Mouse (Mus musculus): Measurements from ENCODE around the gene Prom2. TPM values are rescaled to one million over a fixed set of nuclear protein-coding genes. Genes with fewer than 3 reads are reported as not detected.

Prom2 gene
- total RNA-seq (2021), result not detected
- long read RNA-seq, experiment 1, result 0 reads
- long read RNA-seq, experiment 2, result 0 reads

DNA sequence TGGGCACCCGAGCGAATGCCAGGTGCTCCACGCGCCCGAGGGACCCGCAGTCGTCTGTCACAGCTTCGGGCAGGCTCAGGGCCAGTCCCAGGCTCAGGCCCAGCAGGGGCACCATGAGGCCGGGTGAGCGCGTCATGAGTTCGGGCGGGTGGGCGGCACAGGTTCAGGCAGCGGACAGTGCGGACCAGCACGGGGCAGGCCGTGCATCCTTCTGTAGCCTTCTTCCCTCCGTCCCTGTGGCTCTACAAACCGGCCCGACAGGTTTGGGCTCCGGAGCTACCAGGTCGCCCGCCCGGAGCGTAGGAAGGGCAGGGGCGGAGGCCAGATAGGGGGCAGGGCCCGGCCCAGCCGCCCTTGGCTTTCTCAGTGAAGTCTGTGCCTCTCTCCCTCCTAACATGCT, at the start of gene Prom2:
TSS of gene Prom2 (minus strand) at position 283 of the 400 bp plus-strand sequence.
- no peak within 1 kb of the TSS for H3K4me3 ChIP-seq
- H3K27ac ChIP-seq, result no peak within 1 kb of the TSS
- no peak for DNase-seq
- TF ChIP-seq CTCF (IDR thresholded peaks at IDR 0.05), result no peak
- intact Hi-C loops (cut with DNase I), result no loop called here

GRCm38 (mm10) chr2:127590840-127591239, 49.6 kb upstream of the Prom2 start:
- peak; percentile 39 for TF ChIP-seq CTCF (IDR thresholded peaks at IDR 0.05)
- H3K4me3 ChIP-seq, result peak overlapping the region; percentile 54
- no peak for DNase-seq
- peak overlapping the region; percentile 16 for H3K27ac ChIP-seq
- intact Hi-C loops (cut with DNase I), result no loop called here

GRCm38 (mm10) chr2:127590204-127590603, 48.9 kb upstream of the Prom2 start:
- no peak for DNase-seq
- no peak for TF ChIP-seq CTCF (IDR thresholded peaks at IDR 0.05)
- intact Hi-C loops (cut with DNase I), result no loop called here
- Histone ChIP-seq H3K27ac (peak overlapping the region; percentile 16), H3K4me3 (peak overlapping the region; percentile 54)

DNA sequence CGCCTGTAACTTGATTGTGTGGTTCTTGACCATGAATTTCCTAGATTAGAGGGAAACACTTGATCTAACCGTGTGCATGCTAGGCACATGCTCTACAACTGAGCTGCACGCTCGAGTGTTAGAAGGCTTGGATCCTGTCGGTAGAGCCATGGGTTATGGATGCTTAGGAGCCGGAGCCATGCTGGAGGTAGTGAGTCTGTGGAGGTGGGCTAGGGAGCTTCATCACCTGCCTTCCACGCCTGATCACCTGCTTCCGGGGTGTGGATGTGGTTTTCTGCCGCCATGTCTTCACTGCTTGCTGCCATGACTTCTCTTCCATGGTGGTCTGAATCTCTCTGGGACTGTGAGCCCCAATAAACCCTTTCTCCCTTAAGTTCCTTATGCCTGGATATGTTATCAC, 47.6 kb upstream of the Prom2 start:
- no peak for DNase-seq
- intact Hi-C loops (cut with DNase I), result no loop called here
- TF ChIP-seq CTCF (IDR thresholded peaks at IDR 0.05), result no peak
- Histone ChIP-seq H3K4me3 (no peak overlapping the region), H3K27ac (no peak overlapping the region)

GRCm38 (mm10) chr2:127587514-127587844, 46.2 kb upstream of the Prom2 start:
- Histone ChIP-seq H3K27ac (peak overlapping the region; percentile 95), H3K4me3 (peak overlapping the region; percentile 99)
- no peak for TF ChIP-seq CTCF (IDR thresholded peaks at IDR 0.05)
- intact Hi-C loops (cut with DNase I), result no loop called here
- no peak for DNase-seq

DNA sequence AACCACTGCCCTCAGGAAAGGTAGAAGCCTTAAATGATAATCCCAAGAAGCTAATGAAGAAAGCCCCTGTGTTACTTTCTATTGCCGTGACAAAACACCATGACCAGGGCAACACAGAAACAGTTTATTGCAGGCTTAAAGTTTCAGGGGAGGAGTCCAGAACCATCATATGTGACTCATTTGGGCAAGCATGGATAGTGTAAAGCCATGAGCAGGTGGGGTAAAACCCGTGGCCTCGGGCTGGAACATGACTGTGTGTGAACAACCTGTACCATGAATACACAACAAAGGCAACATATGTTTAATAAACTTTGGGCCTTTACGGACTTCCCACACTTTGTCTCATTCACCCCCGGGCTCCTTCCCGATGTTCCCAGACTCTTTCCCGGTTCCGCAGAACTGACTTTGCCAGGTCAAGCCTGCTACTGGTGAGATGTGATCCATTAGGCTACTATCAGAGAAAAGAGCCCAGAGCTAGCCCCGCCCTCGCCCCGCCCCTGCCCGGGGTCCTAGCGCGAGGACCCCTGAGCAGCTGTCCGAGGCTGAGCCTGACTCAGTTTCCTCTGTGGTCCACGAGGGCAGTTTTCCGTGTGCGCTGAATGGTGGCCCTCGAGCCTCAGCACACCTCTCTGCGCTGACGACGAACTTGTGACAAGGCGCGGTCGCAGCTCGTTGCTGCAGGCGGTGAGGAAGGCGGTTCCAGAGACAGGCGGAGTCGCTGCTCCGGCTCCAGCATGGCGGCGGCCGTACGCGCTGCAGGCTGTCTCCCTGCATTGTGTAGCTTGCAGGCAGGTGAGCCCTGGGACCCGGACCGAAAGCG, 45.6 kb upstream of the Prom2 start, which contains the start of the genes Zfp661 and Mrps5:
TSS of gene Zfp661 (minus strand) at position 401 of the 820 bp plus-strand sequence.
TSS of gene Mrps5 (plus strand) at position 529 of the 820 bp plus-strand sequence.
- intact Hi-C loops (cut with DNase I), result no loop called here
- H3K4me3 ChIP-seq, result peak within 1 kb of the TSS; percentile 99
- TF ChIP-seq CTCF (IDR thresholded peaks at IDR 0.05), result no peak
- DNase-seq, result peak; percentile 89
- peak within 1 kb of the TSS; percentile 95 for H3K27ac ChIP-seq

DNA sequence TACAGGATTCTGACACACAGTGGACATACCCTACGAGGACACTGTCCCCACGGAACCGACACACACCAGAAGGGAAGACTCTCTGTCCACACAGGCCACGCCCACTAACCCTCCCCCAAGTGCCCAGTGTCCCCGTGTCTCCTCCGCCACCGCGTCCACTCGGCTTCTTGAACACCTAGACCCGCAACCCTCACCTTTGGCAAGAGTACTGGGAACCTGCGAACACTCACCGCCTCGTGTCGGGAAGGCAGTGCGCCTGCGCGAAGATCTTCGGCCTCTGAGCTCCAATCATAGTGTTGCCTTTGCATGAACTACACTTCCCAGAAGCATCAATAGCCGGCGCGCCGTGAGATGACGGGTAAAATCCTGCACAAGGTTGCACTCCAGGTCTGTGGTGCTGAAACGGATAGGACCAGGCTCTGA, 43.2 kb upstream of the Prom2 start:
- intact Hi-C loops (cut with DNase I), result no loop called here
- peak overlapping the region; percentile 88 for H3K27ac ChIP-seq
- DNase-seq, result peak; percentile 96
- TF ChIP-seq CTCF (IDR thresholded peaks at IDR 0.05), result no peak
- peak overlapping the region; percentile 88 for H3K4me3 ChIP-seq

DNA sequence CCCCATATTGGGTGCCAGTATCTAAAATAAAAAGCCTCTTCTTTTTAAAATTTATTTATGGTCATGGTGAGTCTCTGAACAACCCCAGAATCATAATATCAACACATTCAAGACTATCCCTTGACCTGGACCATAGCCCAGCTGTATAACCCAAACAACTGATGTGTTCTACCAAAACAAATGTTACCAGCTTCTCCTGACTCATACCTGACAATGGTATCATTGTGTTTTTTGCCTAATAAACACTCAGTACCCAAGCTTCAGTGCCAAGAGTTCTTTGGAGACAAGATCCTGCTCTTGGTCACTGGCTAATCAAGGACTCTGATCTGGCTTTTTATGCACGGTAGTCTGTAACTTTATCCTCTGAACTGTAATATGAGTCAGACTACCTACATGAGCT, 32.1 kb upstream of the Prom2 start:
- intact Hi-C loops (cut with DNase I), result no loop called here
- H3K4me3 ChIP-seq, result no peak overlapping the region
- H3K27ac ChIP-seq, result no peak overlapping the region
- TF ChIP-seq CTCF (IDR thresholded peaks at IDR 0.05), result no peak
- no peak for DNase-seq

- peak; percentile 76 for DNase-seq
- no peak overlapping the region for H3K27ac ChIP-seq
- peak; percentile 79 for TF ChIP-seq CTCF (IDR thresholded peaks at IDR 0.05)
- intact Hi-C loops (cut with DNase I), result loop anchor here (1.0 kb wide), 2 partner anchors 52 to 97 kb away; no protein-coding TSS in a partner anchor
- H3K4me3 ChIP-seq, result no peak overlapping the region
Measured at GRCm38 (mm10) chr2:127559070-127559966, 18.1 kb upstream of the Prom2 start.

DNA sequence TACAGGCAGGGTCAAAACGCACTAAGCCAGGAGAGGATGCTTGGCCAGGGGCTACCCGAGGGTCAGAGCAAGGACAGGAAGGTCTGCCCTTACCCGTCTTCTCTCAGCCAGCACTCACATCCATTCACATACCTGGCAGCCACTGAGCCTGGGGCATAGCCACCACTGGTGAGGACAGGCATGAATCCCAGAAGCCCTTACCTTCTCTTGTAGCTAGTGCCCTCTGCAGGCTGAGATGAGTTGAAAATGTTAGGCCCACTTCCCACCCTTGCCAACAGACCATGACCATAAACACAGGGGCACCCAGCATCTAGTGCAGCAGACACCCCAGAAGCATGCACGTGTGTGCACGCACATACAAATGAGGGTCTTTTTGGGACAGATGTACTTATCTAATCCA, 9.8 kb upstream of the Prom2 start:
- no peak overlapping the region for H3K4me3 ChIP-seq
- intact Hi-C loops (cut with DNase I), result no loop called here
- no peak for DNase-seq
- peak; percentile 19; the same call in 1 of the 2 replicates for TF ChIP-seq CTCF (IDR thresholded peaks at IDR 0.05)
- H3K27ac ChIP-seq, result no peak overlapping the region

GRCm38 (mm10) chr2:127550446-127550845, 9.2 kb upstream of the Prom2 start:
- Histone ChIP-seq H3K27ac (no peak overlapping the region), H3K4me3 (no peak overlapping the region)
- no peak for TF ChIP-seq CTCF (IDR thresholded peaks at IDR 0.05)
- no peak for DNase-seq
- intact Hi-C loops (cut with DNase I), result no loop called here

DNA sequence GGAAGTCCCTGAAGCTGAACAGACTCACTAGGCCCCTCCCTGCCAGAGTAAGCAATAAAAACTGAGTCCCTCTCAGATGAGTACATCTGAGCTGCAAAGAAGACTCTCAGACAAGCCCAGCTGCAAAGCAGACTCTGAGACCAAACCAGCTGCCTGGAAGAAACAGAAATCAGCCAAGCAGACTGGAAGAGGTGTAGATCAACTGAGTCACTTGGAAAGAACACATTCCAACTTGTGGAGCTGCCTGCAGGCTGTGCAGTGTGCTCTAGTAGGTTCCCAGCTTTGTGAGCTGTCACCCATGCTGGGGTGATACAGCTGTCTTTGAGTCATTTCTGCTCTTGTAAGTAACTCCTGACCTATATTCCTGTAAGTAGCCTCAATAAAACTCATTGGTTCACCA, 8.4 kb upstream of the Prom2 start:
- DNase-seq, result no peak
- no peak overlapping the region for H3K27ac ChIP-seq
- H3K4me3 ChIP-seq, result no peak overlapping the region
- no peak for TF ChIP-seq CTCF (IDR thresholded peaks at IDR 0.05)
- intact Hi-C loops (cut with DNase I), result no loop called here

Data from gastrocnemius, adult 2 months (tissue).